Mouse (Mus musculus): ENCODE measurements at regions not wholly inside any gene's neighbourhood (a gene's known extent, or its start where the extent isn't known, plus 50 kb on each side); places are given as distances from the start of the nearest gene placed in this dataset.

DNA sequence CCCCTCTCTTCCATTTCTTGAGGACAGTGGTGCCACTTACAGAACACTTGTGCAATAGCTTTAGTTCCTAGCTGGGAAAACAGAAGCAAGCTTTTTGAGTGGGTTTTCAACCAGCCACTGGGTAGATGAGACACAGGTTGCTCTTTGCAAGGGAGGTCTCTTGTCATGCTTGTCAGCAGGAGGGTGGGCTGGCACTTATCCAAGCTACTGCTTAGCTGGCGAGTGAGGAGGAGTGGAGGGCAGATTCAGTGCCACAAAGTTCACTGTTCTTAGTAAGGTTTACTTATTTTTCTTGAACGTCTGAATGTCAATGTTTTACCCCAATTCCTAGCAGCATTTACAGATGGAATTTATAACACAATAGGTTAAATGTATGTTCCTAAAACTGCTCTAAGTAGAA lies 65.9 kb upstream of the Nrbf2 start:
- no peak overlapping the region for H3K4me3 ChIP-seq (replicated peaks in 1 of 3; ENCODE audit: low read depth in 2 of 3, low read length in 2 of 3, poor library complexity in 1 of 3)
- H3K9ac ChIP-seq (ENCODE audit: insufficient read depth, low read depth) = no peak overlapping the region
- H3K36me3 ChIP-seq (replicated peaks in 1 of 2; ENCODE audit: control insufficient read depth in 1 of 2, insufficient read depth in 1 of 2, low read length in 1 of 2) = no peaks in the 10 kb centered on the region
- in situ Hi-C loops (cut with MboI; ENCODE audit: low pct_ligation_motif_present, low pct_unique_long_range_greater_than_20kb, low sequenced_read_pairs) (no loop called here), dilution Hi-C loops (cut with MboI; ENCODE audit: extremely low pct_ligation_motif_present, extremely low pct_unique_long_range_greater_than_20kb, low sequenced_read_pairs) (no loop called here)
- TF ChIP-seq GABPA (IDR thresholded peaks at IDR 0.05; ENCODE audit: insufficient replicate concordance, low read depth, low read length) = no peak
- TF ChIP-seq MXI1 (IDR thresholded peaks at IDR 0.05; ENCODE audit: low read depth, low read length) = no peak
- no peak for TF ChIP-seq SMC3 (IDR thresholded peaks at IDR 0.05; ENCODE audit: low read depth, low read length)
- no peak for TF ChIP-seq POLR2A (IDR thresholded peaks at IDR 0.05; ENCODE audit: low read depth, low read length)
- no peak for TF ChIP-seq ZKSCAN1 (IDR thresholded peaks at IDR 0.05; ENCODE audit: borderline replicate concordance, low read depth, low read length)
- TF ChIP-seq EP300 (IDR thresholded peaks at IDR 0.05; ENCODE audit: low read length) = no peak
- TF ChIP-seq MEF2A (IDR thresholded peaks at IDR 0.05; ENCODE audit: borderline replicate concordance, low read depth, low read length) = no peak
- TF ChIP-seq PAX5 (IDR thresholded peaks at IDR 0.05; ENCODE audit: low read length) = no peak
- TF ChIP-seq ZMIZ1 (IDR thresholded peaks at IDR 0.05; ENCODE audit: low read depth, low read length) = no peak
- no peak for TF ChIP-seq USF2 (conservative IDR thresholded peaks at IDR 0.05; ENCODE audit: low read depth, low read length)
- TF ChIP-seq ZNF384 (IDR thresholded peaks at IDR 0.05; ENCODE audit: low read depth, low read length) = no peak
- TF ChIP-seq BHLHE40 (IDR thresholded peaks at IDR 0.05; ENCODE audit: low read depth, low read length) = no peak
- TF ChIP-seq MYC (IDR thresholded peaks at IDR 0.05; ENCODE audit: low read depth, low read length) = no peak
- no peak for TF ChIP-seq IRF4 (IDR thresholded peaks at IDR 0.05; ENCODE audit: low read depth, low read length)
- TF ChIP-seq ELF1 (IDR thresholded peaks at IDR 0.05; ENCODE audit: low read depth, low read length) = no peak
- TF ChIP-seq HCFC1 (IDR thresholded peaks at IDR 0.05; ENCODE audit: low read depth, low read length) = no peak
- no peak for TF ChIP-seq JUN (IDR thresholded peaks at IDR 0.05; ENCODE audit: insufficient read depth, low read depth, low read length)
- no peak for TF ChIP-seq CHD1 (IDR thresholded peaks at IDR 0.05; ENCODE audit: low read depth, low read length)
- TF ChIP-seq RCOR1 (conservative IDR thresholded peaks at IDR 0.05; ENCODE audit: low read depth, low read length) = no peak
- no peak overlapping the region for H3K4me2 ChIP-seq (ENCODE audit: insufficient read depth, low read depth, poor library complexity, severe bottlenecking)
- no peaks in the 10 kb centered on the region for H3K27me3 ChIP-seq (replicated peaks)
- H3K9me3 ChIP-seq (replicated peaks; ENCODE audit: low read length) = no peaks in the 10 kb centered on the region
- H3K79me2 ChIP-seq (replicated peaks; ENCODE audit: control insufficient read depth, extremely low read depth, insufficient read depth, poor library complexity, severe bottlenecking) = no peaks in the 10 kb centered on the region
- no peak overlapping the region for H3K27ac ChIP-seq (ENCODE audit: insufficient read depth, low read depth)
- H3K4me1 ChIP-seq (ENCODE audit: control insufficient read depth in 1 of 2, insufficient read depth in 2 of 2) = no peaks in the 10 kb centered on the region
- no peak for DNase-seq (ENCODE audit: extremely low read depth)

DNA sequence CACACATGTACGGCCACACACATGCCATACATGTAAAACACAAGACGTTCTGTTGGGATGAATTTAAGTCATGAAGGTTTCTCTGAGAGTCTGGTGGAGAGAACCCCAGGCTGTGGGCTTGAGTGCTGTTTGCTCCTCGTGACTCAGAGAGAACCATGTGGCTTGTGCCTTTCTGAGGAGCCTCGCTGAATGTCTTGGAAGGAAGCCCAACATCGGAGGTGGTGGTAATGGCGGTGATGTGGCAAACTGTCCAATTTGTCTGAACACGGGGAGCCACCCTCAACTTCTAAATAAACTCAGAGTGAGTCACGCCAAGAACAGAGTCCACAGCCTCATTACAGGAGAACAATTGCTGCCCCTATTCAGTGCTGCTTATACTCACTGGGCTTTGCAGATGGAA lies 75.7 kb upstream of the Nrbf2 start:
- Histone ChIP-seq H3K9me3 (replicated peaks; ENCODE audit: low read length) (peaks cover 3% of the 10 kb centered on the region), H3K27ac (ENCODE audit: insufficient read depth, low read depth) (no peak overlapping the region), H3K9ac (ENCODE audit: insufficient read depth, low read depth) (no peak overlapping the region), H3K36me3 (replicated peaks in 1 of 2; ENCODE audit: control insufficient read depth in 1 of 2, insufficient read depth in 1 of 2, low read length in 1 of 2) (peaks cover 0 to 3% of the 10 kb centered on the region in 2 experiments), H3K27me3 (replicated peaks) (no peaks in the 10 kb centered on the region), H3K4me3 (replicated peaks in 1 of 3; ENCODE audit: low read depth in 2 of 3, low read length in 2 of 3, poor library complexity in 1 of 3) (no peak overlapping the region), H3K4me1 (ENCODE audit: control insufficient read depth in 1 of 2, insufficient read depth in 2 of 2) (no peaks in the 10 kb centered on the region), H3K79me2 (replicated peaks; ENCODE audit: control insufficient read depth, extremely low read depth, insufficient read depth, poor library complexity, severe bottlenecking) (no peaks in the 10 kb centered on the region), H3K4me2 (ENCODE audit: insufficient read depth, low read depth, poor library complexity, severe bottlenecking) (no peak overlapping the region)
- dilution Hi-C loops (cut with MboI; ENCODE audit: extremely low pct_ligation_motif_present, extremely low pct_unique_long_range_greater_than_20kb, low sequenced_read_pairs) (no loop called here), in situ Hi-C loops (cut with MboI; ENCODE audit: low pct_ligation_motif_present, low pct_unique_long_range_greater_than_20kb, low sequenced_read_pairs) (no loop called here)
- no peak for TF ChIP-seq RCOR1 (conservative IDR thresholded peaks at IDR 0.05; ENCODE audit: low read depth, low read length)
- no peak for TF ChIP-seq IRF4 (IDR thresholded peaks at IDR 0.05; ENCODE audit: low read depth, low read length)
- no peak for TF ChIP-seq BHLHE40 (IDR thresholded peaks at IDR 0.05; ENCODE audit: low read depth, low read length)
- no peak for TF ChIP-seq POLR2A (IDR thresholded peaks at IDR 0.05; ENCODE audit: low read depth, low read length)
- no peak for TF ChIP-seq JUND (conservative IDR thresholded peaks at IDR 0.05; ENCODE audit: low read depth, low read length)
- TF ChIP-seq SMC3 (IDR thresholded peaks at IDR 0.05; ENCODE audit: low read depth, low read length) = no peak
- TF ChIP-seq E2F4 (IDR thresholded peaks at IDR 0.05; ENCODE audit: insufficient replicate concordance, low read depth, low read length) = no peak
- TF ChIP-seq ZC3H11A (IDR thresholded peaks at IDR 0.05; ENCODE audit: low read depth, low read length) = no peak
- no peak for TF ChIP-seq GABPA (IDR thresholded peaks at IDR 0.05; ENCODE audit: insufficient replicate concordance, low read depth, low read length)
- no peak for DNase-seq (ENCODE audit: extremely low read depth)
